Mouse (Mus musculus) right cerebral cortex, adult 2 months (tissue): ENCODE data around the gene Sox8.

ENCODE experiments used
- DNase-seq, 2 experiments: peaks; one replicate each; pipeline ENCODE4 v3.0.0; 2021 to 2022; ENCODE audit warnings: low spot score in 2 of 2

The Sox8 gene

DNA sequence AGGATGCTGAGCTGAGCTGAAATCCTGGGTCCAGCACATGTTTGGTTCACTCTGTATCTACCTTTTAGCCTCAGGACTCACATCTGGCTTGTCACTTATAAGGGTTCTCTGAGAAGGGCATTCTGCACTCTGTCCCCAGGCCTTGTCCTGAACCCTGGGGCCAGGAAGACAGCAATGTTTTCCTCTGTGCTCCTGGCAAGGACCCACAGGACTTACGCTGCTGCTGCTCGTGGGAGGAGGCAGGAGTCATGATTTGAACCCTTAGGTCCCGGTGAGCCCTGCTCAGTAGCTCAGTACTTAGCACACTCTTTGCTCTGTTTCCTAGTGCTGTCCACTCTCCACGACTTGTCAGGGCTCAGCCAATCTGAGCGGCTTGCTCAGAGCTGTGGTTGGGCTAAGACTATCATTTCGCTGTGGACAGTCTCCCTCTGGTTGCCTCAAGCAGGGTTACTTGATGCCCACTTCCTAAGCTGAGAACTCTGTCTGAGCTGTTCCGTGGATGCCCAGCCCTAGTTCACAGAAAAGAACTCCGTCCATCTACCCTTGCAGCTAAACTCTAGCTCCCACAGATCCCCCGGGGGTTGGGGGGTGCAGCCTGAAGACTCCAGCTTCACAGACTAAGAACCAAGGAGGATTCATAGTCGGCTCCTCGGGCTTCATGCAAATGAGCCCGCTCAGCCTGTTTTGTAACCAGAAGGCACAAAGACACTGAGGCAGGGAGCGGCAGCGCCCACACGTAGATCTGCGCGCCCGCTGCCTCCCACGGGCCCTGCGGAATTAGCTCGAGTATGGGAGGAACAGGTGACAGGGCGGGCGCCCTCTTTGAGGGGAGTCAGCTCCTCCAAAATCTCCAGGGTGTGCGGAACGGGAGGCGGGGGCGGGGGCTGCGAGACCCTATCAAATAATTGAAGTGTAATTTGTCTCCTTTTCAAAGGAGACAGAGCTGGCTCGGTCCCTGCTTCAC lies 14.5 kb downstream of the Sox8 start:
- DNase-seq = peak; percentile 89 to 92

DNA sequence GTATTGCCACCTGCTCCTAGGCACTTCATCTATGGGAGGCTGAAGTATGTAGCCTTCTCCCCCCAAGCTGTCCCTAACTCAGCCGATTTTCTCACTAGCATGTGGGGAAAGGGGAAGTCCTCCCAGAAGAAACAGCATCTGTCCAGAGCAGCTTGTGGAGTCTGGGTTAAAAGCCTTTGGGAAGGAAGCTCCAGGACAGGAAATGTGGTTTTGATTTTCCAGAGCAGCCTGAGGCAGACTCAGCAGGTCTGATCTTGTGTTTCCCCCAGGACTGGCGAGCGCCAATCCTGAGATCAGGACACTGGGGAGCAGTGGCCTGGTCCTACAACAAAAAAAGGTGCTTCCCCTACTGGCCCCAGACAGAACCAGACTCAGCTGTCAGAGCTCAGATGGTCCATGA lies 15.3 kb downstream of the Sox8 start:
- DNase-seq = no peak

DNA sequence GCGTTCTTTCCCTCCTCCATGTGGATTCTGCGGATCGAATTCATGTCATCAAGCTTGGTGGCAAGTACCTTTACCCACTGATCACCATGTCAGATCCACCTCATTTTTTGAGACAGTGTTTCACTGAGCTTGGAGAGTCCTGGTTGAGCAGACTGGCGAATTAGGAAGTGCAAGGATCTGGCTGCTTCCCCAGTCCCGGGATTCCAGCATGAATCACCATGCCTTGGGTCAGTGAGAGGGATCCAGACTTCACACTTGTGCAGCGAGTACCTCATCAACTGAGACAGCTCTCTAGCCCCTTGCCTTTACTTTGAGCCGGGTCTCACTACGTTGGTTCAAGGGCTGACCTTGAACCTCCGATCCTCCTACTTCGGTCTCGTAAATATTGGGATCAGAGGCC lies 19.2 kb downstream of the Sox8 start:
- no peak for DNase-seq

DNA sequence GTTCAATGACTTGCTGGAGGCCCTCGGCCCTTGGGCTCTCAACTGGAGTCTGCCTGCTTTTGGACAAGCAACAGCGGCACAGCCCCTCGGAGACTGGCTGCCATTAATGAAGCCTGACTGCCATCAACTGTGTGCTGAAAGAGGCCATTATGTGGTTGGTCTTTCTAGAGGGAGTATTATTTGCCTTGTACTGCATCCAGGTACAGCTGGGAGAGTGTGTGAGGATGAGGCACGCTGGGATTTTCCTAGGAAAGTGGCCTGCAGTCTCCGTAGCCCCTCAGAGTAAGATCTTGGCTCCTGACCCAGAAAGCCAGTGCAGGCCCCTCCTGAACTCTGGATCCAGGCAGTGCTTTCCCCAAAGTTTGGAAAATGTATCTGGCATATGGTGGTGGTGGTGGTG lies 20.5 kb downstream of the Sox8 start:
- DNase-seq = no peak

DNA sequence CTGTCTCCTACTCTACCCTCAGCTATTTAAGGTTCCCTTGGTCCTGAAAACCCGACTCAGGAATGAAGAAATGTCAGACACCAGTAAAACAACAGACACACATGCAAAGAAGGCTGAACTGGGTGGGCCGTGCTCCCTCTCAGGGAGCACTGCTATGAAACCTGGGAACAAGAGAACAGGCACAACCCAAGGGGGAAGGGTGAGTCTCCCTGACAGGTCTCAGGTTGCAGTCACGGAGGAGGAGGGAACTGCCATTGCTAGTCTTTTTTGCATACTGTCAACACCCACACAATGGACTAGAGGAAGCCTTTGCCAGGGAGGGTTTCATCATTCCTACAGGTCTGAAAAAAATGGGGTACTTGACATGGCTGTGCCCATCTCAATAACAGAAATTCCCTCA lies 23.5 kb downstream of the Sox8 start:
- no peak for DNase-seq

DNA sequence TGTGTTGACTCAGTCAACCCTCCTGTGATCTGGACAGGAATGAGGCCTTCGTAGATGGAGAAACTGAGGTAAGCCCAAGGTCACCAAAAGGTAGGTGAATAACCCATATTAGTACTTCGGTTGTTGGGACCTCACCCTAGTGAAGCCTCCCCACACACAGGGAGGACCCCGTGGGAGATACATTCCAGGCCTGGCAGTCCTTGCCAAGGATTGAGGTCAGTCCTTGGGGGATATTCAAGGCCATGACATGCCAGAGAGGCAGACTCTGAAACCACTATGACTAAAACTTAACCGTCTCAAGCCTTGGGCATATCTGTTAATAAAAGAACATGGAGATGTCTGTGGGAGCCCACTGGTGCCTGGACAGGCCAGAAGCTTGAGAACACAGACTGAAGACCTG lies 28.7 kb downstream of the Sox8 start:
- no peak for DNase-seq

DNA sequence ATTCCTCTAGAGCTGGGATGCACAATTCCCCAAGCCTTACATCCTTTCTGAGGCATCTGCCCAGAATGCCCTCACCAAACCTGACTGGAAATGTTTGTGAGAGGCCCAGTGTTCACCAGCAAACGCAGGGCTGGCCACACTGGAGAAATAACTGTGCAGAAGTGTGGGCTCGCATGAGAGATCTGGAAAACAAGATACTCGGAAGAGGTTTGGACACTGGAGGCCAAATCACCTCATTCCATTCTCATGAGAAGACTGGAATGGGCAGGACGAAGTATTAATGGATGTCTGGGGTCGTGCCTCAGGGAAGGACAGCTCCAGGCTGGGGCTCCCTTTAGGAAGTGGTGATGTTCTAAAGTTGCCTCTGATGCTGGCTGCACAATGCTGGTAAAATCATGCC lies 29.8 kb downstream of the Sox8 start:
- DNase-seq = no peak

DNA sequence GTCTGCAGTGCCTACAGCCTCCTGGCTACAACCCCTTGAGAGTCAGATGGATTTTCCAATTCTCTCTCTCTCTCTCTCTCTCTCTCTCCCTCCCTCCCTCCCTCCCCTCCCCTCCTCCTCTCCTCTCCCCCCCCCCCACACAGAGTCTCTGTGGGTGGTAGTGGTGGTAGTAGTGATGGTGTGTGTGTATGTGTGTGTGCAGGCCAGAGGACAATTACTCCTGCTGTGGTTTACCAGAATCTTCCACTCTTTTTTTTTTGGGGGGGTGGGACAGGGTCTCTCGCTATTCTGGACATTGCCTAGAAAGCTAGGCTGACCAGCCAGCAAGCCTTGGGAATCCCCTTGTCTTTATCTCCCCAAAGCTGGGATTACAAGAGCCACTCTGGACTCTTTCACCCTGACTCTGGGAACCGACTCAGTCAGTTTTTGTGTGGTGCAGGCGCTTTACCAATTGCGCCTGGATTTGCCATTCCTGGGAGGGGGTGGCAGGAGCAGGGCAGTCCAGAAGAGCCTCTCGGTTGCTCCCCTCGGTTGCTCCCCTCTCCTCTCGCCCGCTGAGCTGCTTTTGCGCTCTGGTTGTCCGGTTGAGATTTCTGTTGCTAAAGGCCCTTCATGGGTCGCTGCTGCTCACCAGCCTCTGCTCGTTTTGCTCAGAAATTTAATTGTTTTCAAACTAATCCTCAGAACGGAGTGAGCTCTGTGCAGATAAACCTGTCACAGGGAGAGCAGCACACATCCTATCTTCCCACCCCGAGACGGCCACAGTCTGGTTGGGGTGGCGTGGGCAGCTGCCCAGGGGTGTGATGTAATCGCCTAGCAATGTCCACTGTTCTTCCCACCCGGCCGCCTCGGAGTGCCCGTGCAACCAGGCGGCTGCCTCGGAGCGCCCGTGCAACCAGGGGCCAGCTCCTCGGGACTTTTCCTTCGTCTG lies 31.3 kb downstream of the Sox8 start:
- peak; percentile 37 to 49 for DNase-seq

DNA sequence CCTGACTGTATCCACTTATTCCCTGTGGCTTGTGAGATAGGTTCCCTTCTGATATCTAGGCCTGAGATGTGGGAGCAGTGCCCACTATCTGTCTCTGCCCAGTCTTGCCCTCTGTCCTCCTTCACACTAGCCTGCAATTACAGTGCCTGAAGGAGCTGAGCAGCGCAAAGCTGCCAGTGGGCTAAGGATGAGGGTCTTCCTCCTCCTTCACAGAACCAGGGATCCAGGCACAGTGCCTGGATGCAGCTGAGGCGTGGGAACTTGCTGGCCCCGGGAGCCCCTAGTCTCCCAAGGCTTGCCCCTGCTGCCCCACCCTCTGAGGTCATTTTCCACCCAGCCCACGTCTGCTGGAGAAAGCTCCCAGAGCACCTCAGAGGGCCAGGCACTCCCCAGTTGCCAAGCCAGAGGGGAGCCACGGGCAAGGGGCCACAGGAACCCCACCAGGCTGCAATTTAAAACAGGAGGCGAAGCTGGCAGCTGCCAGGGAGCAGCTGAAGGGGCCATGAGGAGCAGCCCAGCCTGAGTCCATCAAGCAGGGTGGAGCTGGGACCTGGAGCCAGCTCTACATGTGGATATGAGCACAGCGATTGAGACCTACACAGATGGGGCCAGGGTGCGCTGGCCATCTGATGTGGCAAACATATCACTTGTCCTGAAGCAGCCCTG lies 40.0 kb downstream of the Sox8 start:
- no peak for DNase-seq

DNA sequence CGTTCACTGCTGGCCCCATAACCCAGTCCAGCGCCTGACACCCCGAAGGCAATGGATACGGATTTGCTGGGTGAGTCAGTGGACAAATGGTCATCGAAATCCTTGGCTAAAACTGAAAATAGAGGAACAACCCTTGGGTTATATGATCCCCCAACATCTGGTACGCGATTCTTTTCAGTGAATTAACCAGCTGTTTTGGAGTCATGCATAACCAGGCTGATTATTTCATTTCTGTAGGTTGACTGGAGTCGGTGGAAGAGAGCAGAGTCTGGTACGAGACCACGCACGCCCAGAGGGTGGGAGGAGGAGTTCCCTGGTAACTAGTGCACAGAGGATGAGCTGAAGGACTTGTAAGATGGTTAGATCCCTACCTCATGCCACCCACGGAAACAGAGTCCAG lies 48.4 kb downstream of the Sox8 start:
- no peak for DNase-seq

DNA sequence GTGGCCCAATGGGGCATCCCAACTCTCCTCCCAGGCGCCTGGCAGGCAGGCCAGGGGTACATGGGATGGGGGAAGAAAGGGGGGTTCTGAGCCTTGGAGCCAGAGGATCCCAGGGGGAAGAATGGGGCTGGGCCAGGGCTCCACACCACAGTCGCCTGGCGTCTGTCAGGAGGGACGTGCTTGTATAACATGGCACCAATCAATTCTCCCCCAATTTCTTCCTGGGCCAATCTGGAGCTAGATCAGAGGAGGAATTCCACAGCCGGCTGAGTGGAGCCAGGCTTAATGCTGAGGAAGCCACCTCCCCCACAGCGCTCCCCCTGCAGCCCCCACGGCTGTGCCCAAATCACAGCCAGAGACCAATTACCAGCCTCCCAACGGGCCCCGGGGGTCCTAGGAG lies 50.0 kb downstream of the Sox8 start:
- no peak for DNase-seq

DNA sequence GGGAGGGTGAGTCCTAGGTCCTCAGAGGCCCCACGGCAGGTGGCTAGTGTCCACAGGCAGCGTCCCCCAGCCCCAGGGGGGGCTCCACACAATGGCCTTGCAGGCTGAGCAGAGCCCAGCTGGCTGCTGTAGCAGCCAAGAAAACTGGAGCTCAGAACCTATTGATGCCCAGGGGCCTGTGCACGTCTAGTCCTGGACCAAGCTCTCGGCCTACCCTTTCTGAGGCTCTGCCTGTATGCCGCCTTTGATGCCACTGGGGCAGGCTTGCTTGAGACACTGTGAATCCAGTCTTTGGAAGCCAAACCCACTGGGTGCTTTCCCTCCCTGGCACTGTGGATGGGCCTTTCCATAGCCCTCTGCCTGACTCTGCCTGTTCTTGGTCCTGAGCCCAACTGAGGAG lies 51.0 kb downstream of the Sox8 start:
- no peak for DNase-seq

DNA sequence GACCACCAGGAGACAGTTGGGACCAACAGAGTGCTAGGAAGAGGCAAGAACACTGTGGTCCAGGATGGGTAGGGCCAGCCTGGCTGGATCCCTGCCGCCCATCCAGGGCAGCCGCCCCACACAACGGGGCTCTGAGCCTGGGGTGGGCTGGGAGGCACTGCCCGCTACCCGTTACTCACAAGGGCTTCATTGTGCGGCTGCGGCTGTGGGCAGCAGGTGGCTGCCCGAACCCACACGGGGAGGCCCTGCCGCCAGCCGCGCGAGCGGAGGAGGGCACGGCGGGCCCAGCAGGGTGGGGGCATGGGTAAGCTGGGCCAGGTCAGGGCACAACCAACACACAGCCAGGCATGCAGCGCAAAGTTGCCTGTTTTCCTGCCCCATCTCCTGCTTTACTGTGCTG lies 52.3 kb downstream of the Sox8 start:
- DNase-seq = peak; percentile 18 to 22

DNA sequence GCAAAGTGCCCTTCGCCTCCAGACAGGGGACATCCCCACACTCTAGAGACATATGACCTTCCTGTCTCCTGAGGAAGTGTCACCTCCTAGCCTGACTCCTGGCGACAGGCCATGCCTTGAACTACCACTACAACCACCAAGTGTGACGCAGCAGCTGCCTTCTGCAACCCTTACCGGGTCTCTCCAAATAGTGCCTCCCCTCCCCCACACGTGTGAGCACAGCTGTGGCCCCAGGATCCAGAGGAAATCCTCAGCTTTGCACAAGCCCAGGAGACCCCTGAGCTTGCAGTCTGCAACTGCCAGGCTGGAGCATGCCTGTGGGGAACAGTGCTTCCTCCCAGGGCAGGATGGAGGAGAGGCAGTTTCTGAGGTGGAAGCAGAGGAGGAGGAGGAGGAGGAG lies 54.2 kb downstream of the Sox8 start:
- no peak for DNase-seq
